28 mouse cellular contexts compared by ENCODE assay signal in the genomic region with DNA sequence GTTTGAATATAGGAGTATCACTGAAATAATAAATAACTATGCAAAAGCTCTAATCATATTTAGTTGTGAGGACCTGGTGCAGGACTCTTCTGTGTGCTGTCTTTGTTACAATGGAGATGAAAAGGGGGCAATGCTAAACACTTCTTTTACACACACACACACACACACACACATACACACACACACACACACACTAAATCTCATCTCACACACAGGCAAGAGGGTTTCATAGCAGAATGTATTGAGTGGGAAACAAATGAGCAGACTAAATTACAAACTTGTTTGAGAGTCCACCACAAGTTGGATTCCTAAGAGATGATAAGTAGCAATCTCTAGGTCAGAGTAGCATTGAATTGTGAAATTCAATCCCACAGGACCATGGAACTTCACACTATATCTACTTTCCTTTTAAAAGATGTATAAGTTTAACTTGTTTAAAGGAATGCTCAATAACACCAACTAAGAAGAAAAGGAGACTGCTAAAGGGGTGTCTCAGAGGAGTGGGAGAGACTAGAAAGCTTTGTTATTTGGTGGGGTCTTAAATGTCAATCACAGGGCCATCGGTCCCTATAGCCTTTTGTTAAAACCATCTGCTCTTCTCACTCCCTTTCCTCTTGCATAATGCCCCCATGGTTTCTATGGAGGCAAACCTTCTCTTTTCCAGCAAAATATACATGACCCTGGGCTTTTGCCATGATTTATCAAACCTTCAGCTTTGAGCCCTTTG. TPM values are rescaled to one million over a fixed set of nuclear protein-coding genes. Genes with fewer than 3 reads are reported as not detected.
A peak's percentile ranks its signal among the peaks of the same experiment; 100 is the strongest.
DNase-seq lines count a peak whose midpoint lies in the region; ATAC-seq and TF ChIP-seq lines count a peak whose summit lies in the region.
"Had no signal": no experiment of that assay in that cellular context is flagged by ENCODE, and none has a peak within 500 bp of the region (broad histone marks: within the 10 kb centered on the region; RNA-seq: fewer than 3 reads in every experiment).

No protein-coding gene starts in this region.

- 41% methylated on average over 1 of the region's 1 CpGs for WGBS in forebrain, embryonic 11.5 days
- 44% methylated on average over 1 of the region's 1 CpGs for WGBS in forebrain, embryonic 10.5 days
- 14% methylated on average over 1 of the region's 1 CpGs for WGBS in midbrain, embryonic 11.5 days
- WGBS in midbrain, embryonic 13.5 days, result 4% methylated on average over 1 of the region's 1 CpGs

- no peak for TF ChIP-seq CTCF in brain, embryonic 14.5 days (IDR thresholded peaks at IDR 0.05; ENCODE audit: borderline replicate concordance, extremely low read depth, insufficient read depth, insufficient read length)

- H3K9ac ChIP-seq in forebrain, embryonic 11.5 days (ENCODE audit: low read length), result no peak overlapping the region
- no peak overlapping the region for H3K9ac ChIP-seq in midbrain, embryonic 11.5 days (ENCODE audit: low read length)
- H3K9ac ChIP-seq in midbrain, embryonic 13.5 days (replicated peaks), result no peak overlapping the region
- H3K9ac ChIP-seq: embryonic facial prominence, embryonic 12.5 days; heart, embryonic 12.5 days; kidney, embryonic 15.5 days; limb, embryonic 12.5 days; lung, embryonic 15.5 days; stomach, embryonic 15.5 days had no signal

- no peak for TF ChIP-seq POLR2A in brain, embryonic 14.5 days (IDR thresholded peaks at IDR 0.05; ENCODE audit: borderline replicate concordance, extremely low read depth, insufficient read depth, insufficient read length, poor library complexity, severe bottlenecking)

- ATAC-seq in forebrain, embryonic 11.5 days (replicated peaks; ENCODE audit: low FRiP score), result 0 out of 2 replicates have a peak, but pooled peaks have one; percentile 27
- ATAC-seq in midbrain, embryonic 11.5 days (ENCODE audit: low FRiP score), result peak; percentile 86
- ATAC-seq in midbrain, embryonic 13.5 days, result no peak
- ATAC-seq: forebrain, embryonic 16.5 days; inflammation-experienced regulatory T-cells, adult 6 months; midbrain, embryonic 16.5 days had no signal

- no peak for DNase-seq in forebrain, embryonic 11.5 days (ENCODE audit: low spot score)
- no peak for DNase-seq in forebrain, embryonic 10.5 days (ENCODE audit: extremely low spot score, low spot score)
- DNase-seq in midbrain, embryonic 11.5 days (ENCODE audit: low spot score, missing footprints), result peak; percentile 91
- DNase-seq in brain, embryonic 14.5 days (ENCODE audit: low read depth), result peak; percentile 36
- DNase-seq in mesoderm, embryonic 11.5 days (ENCODE audit: low read depth, low spot score), result peak; percentile 55
- no peak for DNase-seq in MN1 (ENCODE audit: low spot score)
- DNase-seq: adrenal gland, postnatal 14 days; cerebellum, adult 11-12 months; cerebellum, adult 9-11 months; gastrocnemius, adult 2 months; heart, adult 2 months; kidney, adult 11 months; kidney, postnatal 25 days; right cerebral cortex, postnatal 25 days; thymus, postnatal 14 days had no signal

- no peaks in the 10 kb centered on the region for H3K36me3 ChIP-seq in forebrain, embryonic 11.5 days (ENCODE audit: control insufficient read depth, insufficient read depth, low read length)
- no peaks in the 10 kb centered on the region for H3K36me3 ChIP-seq in forebrain, embryonic 10.5 days (replicated peaks)
- no peaks in the 10 kb centered on the region for H3K36me3 ChIP-seq in midbrain, embryonic 11.5 days (ENCODE audit: control insufficient read depth, insufficient read depth, low read length)
- no peaks in the 10 kb centered on the region for H3K36me3 ChIP-seq in midbrain, embryonic 13.5 days
- H3K36me3 ChIP-seq: embryonic facial prominence, embryonic 12.5 days; G1E; heart, embryonic 12.5 days; kidney, embryonic 15.5 days; limb, embryonic 12.5 days; lung, embryonic 15.5 days; stomach, embryonic 15.5 days had no signal

- H3K27ac ChIP-seq in forebrain, embryonic 11.5 days (ENCODE audit: low read depth, low read length), result no peak overlapping the region
- H3K27ac ChIP-seq in forebrain, embryonic 10.5 days, result no peak overlapping the region
- peak overlapping the region; percentile 26; the same call in 1 of the 2 replicates for H3K27ac ChIP-seq in midbrain, embryonic 11.5 days (ENCODE audit: low read depth, low read length)
- no peak overlapping the region for H3K27ac ChIP-seq in midbrain, embryonic 13.5 days
- H3K27ac ChIP-seq: embryonic facial prominence, embryonic 12.5 days; gastrocnemius, adult 2 months; heart, adult 2 months; kidney, embryonic 15.5 days; limb, embryonic 12.5 days; lung, embryonic 15.5 days; stomach, embryonic 15.5 days had no signal

- no peaks in the 10 kb centered on the region for H3K4me1 ChIP-seq in forebrain, embryonic 11.5 days (replicated peaks; ENCODE audit: control insufficient read depth, insufficient read depth, low read length)
- H3K4me1 ChIP-seq in forebrain, embryonic 10.5 days, result peaks cover 10% of the 10 kb centered on the region
- H3K4me1 ChIP-seq in midbrain, embryonic 11.5 days (ENCODE audit: control insufficient read depth, insufficient read depth, low read length), result no peaks in the 10 kb centered on the region; the same call in 1 of the 2 replicates
- 0 out of 2 replicates have a peak, but pooled peaks cover 3% of the 10 kb centered on the region for H3K4me1 ChIP-seq in midbrain, embryonic 13.5 days (replicated peaks)
- H3K4me1 ChIP-seq: embryonic facial prominence, embryonic 12.5 days; kidney, embryonic 15.5 days; lung, embryonic 15.5 days; stomach, embryonic 15.5 days had no signal

- H3K4me3 ChIP-seq in forebrain, embryonic 11.5 days (ENCODE audit: low read depth, low read length), result no peak overlapping the region
- H3K4me3 ChIP-seq in forebrain, embryonic 10.5 days, result no peak overlapping the region
- H3K4me3 ChIP-seq in midbrain, embryonic 11.5 days (ENCODE audit: low read depth, low read length), result no peak overlapping the region
- no peak overlapping the region for H3K4me3 ChIP-seq in midbrain, embryonic 13.5 days (replicated peaks)
- H3K4me3 ChIP-seq: embryonic facial prominence, embryonic 12.5 days; gastrocnemius, adult 2 months; heart, adult 2 months; heart, embryonic 12.5 days; kidney, embryonic 15.5 days; limb, embryonic 12.5 days; lung, embryonic 15.5 days; myocyte; stomach, embryonic 15.5 days had no signal

- no peak overlapping the region for H3K4me2 ChIP-seq in forebrain, embryonic 11.5 days (ENCODE audit: low read depth, low read length, severe bottlenecking)
- H3K4me2 ChIP-seq in midbrain, embryonic 11.5 days, result no peak overlapping the region
- no peak overlapping the region for H3K4me2 ChIP-seq in midbrain, embryonic 13.5 days (replicated peaks)
- H3K4me2 ChIP-seq: embryonic facial prominence, embryonic 12.5 days; heart, embryonic 12.5 days; kidney, embryonic 15.5 days; limb, embryonic 12.5 days; lung, embryonic 15.5 days; stomach, embryonic 15.5 days had no signal

- H3K9me3 ChIP-seq in forebrain, embryonic 11.5 days (ENCODE audit: control insufficient read depth, low read length), result no peaks in the 10 kb centered on the region
- H3K9me3 ChIP-seq in forebrain, embryonic 10.5 days, result peaks cover 8% of the 10 kb centered on the region; the same call in 1 of the 2 replicates
- peaks cover 3% of the 10 kb centered on the region for H3K9me3 ChIP-seq in midbrain, embryonic 11.5 days (ENCODE audit: control insufficient read depth, low read length)
- H3K9me3 ChIP-seq in midbrain, embryonic 13.5 days, result no peaks in the 10 kb centered on the region
- H3K9me3 ChIP-seq: embryonic facial prominence, embryonic 12.5 days; G1E; heart, embryonic 12.5 days; lung, embryonic 15.5 days; stomach, embryonic 15.5 days had no signal

- no peaks in the 10 kb centered on the region for H3K27me3 ChIP-seq in forebrain, embryonic 11.5 days (ENCODE audit: control insufficient read depth, insufficient read depth, low read length)
- H3K27me3 ChIP-seq in forebrain, embryonic 10.5 days (ENCODE audit: poor library complexity, severe bottlenecking), result no peaks in the 10 kb centered on the region
- H3K27me3 ChIP-seq in midbrain, embryonic 11.5 days (ENCODE audit: control insufficient read depth, insufficient read depth, low read length), result no peaks in the 10 kb centered on the region
- no peaks in the 10 kb centered on the region for H3K27me3 ChIP-seq in midbrain, embryonic 13.5 days
- H3K27me3 ChIP-seq: embryonic facial prominence, embryonic 12.5 days; heart, embryonic 12.5 days; kidney, embryonic 15.5 days; limb, embryonic 12.5 days; lung, embryonic 15.5 days; stomach, embryonic 15.5 days had no signal

RNA-seq across cellular contexts. Expression of gene Prdm5, which starts 35.5 kb away (rescaled TPM):
- 15.2 and 16.0 TPM in 2 replicates for polyA plus RNA-seq in forebrain, embryonic 11.5 days (2014; fragmentation: Nextera tagmentation; extraction: Ambion mirVana)
- 17.1 and 17.4 TPM in 2 replicates for polyA plus RNA-seq in forebrain, embryonic 10.5 days (2016; fragmentation: Nextera tagmentation; extraction: Ambion mirVana)
- 13.1 and 13.3 TPM in 2 replicates for polyA plus RNA-seq in midbrain, embryonic 11.5 days (2014; fragmentation: Nextera tagmentation; extraction: Ambion mirVana)
- polyA plus RNA-seq in midbrain, embryonic 13.5 days (2015; fragmentation: Nextera tagmentation; extraction: Ambion mirVana), result 6.8 and 7.2 TPM in 2 replicates
- polyA plus RNA-seq in brain, embryonic 14.5 days (2012; rRNA removed), result 5.3 and 6.0 TPM in 2 replicates
- polyA plus RNA-seq: G1E; liver, adult 2 months had no signal

Comparison
In these comparisons a context has a peak if more than half of its experiments do, and no peak if none do; other contexts are left out.
1. DNase-seq: peak in midbrain, embryonic 11.5 days (single experiment), brain, embryonic 14.5 days (single experiment) and mesoderm, embryonic 11.5 days (single experiment); none in forebrain, embryonic 11.5 days (single experiment), forebrain, embryonic 10.5 days (single experiment) and MN1 (single experiment).